Mouse (Mus musculus): ENCODE measurements around the gene Armc8. TPM values are rescaled to one million over a fixed set of nuclear protein-coding genes. Genes with fewer than 3 reads are reported as not detected.

Gene Armc8
- total RNA-seq, 2 experiments from 2014 or later, result 25.3 to 25.9 TPM

DNA sequence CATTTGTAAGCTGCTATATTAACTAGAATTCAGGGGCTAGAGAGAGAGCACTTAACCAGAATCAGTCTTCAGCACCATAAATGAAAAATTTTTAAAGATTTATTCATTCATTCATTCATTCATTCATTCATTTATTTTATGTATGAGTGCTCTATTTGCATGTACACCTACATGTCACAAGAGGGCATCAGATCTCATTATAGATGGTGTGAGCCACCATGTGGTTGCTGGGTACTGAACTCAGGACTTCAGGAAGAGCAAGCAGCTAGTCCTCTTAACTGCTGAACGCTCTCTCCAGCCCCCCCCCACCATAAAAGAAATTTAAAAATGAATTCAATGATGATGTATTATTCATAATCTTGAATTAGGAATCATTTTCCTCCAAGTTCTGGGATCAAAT is 22.4 kb downstream of the Armc8 start:
- intact Hi-C loops (cut with DNase I; ENCODE audit: low total_unique reads), result no loop called here
- DNase-seq, result no peak

- no peak for DNase-seq
- intact Hi-C loops (cut with DNase I; ENCODE audit: low total_unique reads), result no loop called here
Observed at GRCm38 (mm10) chr9:99531865-99532264, 36.8 kb downstream of the Armc8 start.

DNA sequence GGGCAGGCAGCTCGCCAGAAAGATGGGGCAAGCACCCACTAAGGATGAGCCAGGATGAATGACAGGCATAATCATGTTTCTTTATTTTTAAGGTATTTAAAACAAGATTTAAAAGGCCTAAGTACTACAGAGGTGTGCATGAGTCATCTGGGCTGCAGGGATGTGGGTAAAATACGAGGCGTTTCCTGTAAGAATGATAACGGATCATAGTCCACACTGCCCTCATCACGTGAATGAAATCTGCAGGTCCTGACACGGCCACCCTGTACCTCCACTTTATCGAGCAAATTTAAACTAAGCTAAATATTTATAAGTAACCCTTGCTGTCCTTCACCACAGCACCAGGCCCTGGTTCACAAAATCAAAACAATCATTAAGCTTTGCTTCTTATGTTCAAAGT is 62.8 kb downstream of the Armc8 start:
- intact Hi-C loops (cut with DNase I; ENCODE audit: low total_unique reads), result no loop called here
- DNase-seq, result no peak

DNA sequence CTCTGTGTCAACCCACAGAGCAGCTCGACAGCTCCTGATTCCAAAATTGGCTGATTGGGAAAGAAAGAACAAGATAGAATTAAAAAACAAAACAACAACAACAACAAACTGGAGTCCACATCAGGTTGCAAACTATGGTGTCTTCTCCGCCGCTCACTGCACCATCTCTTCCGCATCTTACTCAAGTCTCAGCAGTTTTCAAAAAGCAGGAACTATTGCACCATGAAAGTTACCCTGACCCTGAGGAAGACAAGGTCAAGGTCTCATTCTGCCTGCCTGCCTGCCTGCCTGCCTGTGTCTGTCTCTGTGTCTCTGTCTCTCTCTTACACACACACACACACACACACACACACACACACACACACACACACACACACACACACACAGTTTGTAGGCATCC is 69.4 kb downstream of the Armc8 start:
- intact Hi-C loops (cut with DNase I; ENCODE audit: low total_unique reads), result no loop called here
- DNase-seq, result no peak

- intact Hi-C loops (cut with DNase I; ENCODE audit: low total_unique reads), result no loop called here
- no peak for DNase-seq
Observed at GRCm38 (mm10) chr9:99492634-99493200, 76.0 kb downstream of the Armc8 start.

DNA sequence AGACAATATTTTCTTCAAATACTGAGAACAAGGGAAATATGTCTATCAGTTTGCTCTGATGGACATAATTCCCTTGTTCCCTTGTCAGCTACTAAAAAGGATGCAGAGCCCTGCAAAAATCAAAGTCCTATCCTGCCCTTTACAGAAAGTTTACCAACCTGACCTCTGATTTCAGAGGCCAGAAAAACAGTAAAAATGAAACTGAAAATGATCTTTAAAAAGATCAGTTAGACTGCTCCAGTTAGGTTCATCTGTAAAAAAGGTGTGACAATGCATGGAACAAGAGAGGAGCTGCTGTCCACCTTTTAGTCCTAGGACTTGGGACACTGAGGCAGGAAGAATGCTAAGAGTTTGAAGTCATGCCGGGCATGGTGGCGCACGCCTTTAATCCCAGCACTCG is 77.6 kb downstream of the Armc8 start:
- no peak for DNase-seq
- intact Hi-C loops (cut with DNase I; ENCODE audit: low total_unique reads), result no loop called here

DNA sequence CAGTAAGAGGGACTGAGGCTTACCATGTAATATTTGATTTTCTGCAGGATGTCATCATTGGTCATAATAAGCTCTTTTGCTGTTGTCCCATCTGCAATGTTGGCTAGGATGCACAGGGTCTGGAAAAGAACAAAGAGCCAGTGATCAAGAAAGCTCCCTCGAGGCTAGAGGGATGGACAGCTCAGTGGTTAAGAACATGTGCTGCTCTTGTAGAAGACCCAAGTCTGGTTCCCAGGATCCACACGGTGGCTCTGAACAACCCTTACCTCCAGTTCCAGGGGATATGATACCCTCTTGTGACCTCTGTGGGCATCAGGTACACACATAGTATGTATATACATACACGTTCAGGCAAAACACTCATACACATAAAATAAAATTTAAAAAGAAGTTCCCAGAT is 80.9 kb downstream of the Armc8 start:
- intact Hi-C loops (cut with DNase I; ENCODE audit: low total_unique reads), result no loop called here
- no peak for DNase-seq

DNA sequence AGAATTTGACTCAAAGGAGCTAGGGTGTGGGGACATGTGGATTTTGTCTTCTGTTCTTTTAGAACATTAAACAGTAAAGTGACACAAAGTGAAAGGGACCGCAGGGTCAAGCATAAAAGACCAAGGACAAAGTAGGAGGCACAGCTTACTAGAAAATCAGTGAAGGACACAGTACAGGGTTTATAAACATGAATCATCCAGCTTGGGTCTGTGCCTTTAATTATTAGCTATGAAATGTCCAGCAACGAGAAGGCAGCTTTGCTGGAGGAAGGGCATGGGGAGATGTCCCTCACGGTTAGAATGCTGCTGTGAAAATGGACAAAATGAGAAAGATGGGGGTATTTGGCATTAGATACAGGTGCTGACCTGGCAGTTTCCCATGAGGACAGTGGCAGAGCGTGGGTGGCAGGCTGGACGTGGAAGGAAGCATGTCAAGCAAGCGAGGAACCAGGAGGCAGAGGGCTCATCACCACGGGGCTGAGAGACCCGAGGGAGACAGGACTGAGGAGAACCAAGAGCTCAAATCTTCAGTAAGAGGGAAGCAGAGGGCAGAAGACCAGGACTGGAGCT is 81.5 kb downstream of the Armc8 start:
- intact Hi-C loops (cut with DNase I; ENCODE audit: low total_unique reads), result no loop called here
- DNase-seq, result no peak

GRCm38 (mm10) chr9:99485144-99485543 is 83.6 kb downstream of the Armc8 start:
- intact Hi-C loops (cut with DNase I; ENCODE audit: low total_unique reads), result no loop called here
- no peak for DNase-seq

DNA sequence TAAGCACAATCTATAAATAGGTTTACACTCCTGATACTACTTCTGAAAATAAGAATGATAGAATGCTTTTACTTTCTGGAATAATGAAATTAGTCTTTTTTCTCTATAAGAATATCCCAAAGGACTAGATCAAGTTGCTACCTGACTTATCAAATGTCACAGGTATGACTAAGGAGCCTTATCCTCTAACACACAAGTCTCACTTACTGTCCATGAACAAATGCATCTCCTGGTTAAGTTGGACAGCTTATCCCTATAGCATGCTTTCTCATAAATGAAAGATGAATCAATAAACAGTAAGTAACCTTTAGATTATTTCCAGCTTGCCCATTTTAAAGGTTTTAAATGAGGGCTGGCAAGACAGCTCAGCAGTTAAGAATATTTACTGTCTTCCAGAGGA is 84.1 kb downstream of the Armc8 start:
- DNase-seq, result no peak
- intact Hi-C loops (cut with DNase I; ENCODE audit: low total_unique reads), result no loop called here

DNA sequence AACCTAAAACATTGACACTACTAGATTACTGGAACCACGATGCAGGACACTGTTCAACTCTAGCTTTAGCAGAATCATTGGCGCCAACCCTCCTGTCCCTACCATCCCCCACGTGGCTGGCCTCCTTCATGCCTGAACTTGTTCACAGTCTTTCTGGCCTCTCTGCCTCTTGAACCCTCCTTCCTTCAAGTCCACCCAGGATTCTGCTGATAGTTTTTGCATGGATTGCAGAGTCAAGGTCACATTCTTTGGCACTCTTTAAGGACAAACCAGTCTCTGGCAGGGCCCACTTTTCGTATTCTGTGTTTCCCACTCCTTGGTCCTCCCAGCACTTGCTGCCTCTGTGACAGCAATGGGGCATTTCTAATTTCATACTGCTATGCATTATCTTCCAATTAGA is 85.5 kb downstream of the Armc8 start:
- no peak for DNase-seq
- intact Hi-C loops (cut with DNase I; ENCODE audit: low total_unique reads), result no loop called here

GRCm38 (mm10) chr9:99480764-99481163 is 87.9 kb downstream of the Armc8 start:
- intact Hi-C loops (cut with DNase I; ENCODE audit: low total_unique reads), result no loop called here
- no peak for DNase-seq

- intact Hi-C loops (cut with DNase I; ENCODE audit: low total_unique reads), result no loop called here
- no peak for DNase-seq
Observed at GRCm38 (mm10) chr9:99479181-99479711, 89.5 kb downstream of the Armc8 start.

DNA sequence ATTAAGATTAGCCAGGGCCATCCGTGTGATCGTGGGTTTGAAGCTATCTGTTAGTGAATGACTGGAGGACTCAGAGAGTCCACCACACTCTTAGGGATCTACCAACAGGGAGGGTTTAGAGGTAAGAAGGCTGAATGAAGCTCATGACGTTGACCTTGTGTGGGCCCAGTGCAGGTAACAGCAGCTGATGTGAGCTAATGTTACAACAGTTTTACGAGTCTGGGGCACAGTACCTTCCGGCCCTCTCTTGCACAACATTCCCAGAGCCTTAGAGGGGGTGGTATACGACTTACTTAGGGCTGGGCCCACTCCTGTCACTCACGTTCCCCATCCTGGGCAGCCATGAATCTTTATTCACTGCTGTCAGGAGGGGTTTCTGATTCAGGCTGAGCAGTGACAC is 97.4 kb downstream of the Armc8 start:
- intact Hi-C loops (cut with DNase I; ENCODE audit: low total_unique reads), result no loop called here
- no peak for DNase-seq

GRCm38 (mm10) chr9:99470347-99471092 is 98.2 kb downstream of the Armc8 start:
- intact Hi-C loops (cut with DNase I; ENCODE audit: low total_unique reads), result no loop called here

GRCm38 (mm10) chr9:99469681-99470273 is 98.9 kb downstream of the Armc8 start:
- no peak for DNase-seq
- intact Hi-C loops (cut with DNase I; ENCODE audit: low total_unique reads), result loop anchor here (10.0 kb wide), 1 partner anchor 195 kb away; no protein-coding TSS in a partner anchor

More at GRCm38 (mm10) chr9:99470347-99471092, 98.2 kb downstream of the Armc8 start:
- no peak for DNase-seq

GRCm38 (mm10) chr9:99468572-99468971 is 100.1 kb downstream of the Armc8 start:
- intact Hi-C loops (cut with DNase I; ENCODE audit: low total_unique reads), result loop anchor here (10.0 kb wide), 1 partner anchor 196 kb away; no protein-coding TSS in a partner anchor
- no peak for DNase-seq

- intact Hi-C loops (cut with DNase I; ENCODE audit: low total_unique reads), result loop anchor here (10.0 kb wide), 1 partner anchor 200 kb away; no protein-coding TSS in a partner anchor
- DNase-seq, result no peak
Observed at GRCm38 (mm10) chr9:99464876-99465275, 103.8 kb downstream of the Armc8 start.

GRCm38 (mm10) chr9:99459730-99460129 is 109.0 kb downstream of the Armc8 start:
- intact Hi-C loops (cut with DNase I; ENCODE audit: low total_unique reads), result loop anchor here (5.0 to 10.0 kb wide), 2 partner anchors 123 to 205 kb away; no protein-coding TSS in a partner anchor
- DNase-seq, result no peak

- intact Hi-C loops (cut with DNase I; ENCODE audit: low total_unique reads), result loop anchor here (5.0 kb wide), 1 partner anchor 124 kb away; no protein-coding TSS in a partner anchor
Observed at GRCm38 (mm10) chr9:99458529-99459208, 110.0 kb downstream of the Armc8 start.

More at GRCm38 (mm10) chr9:99458529-99459208, 110.0 kb downstream of the Armc8 start:
- DNase-seq, result no peak

All from gastrocnemius, postnatal 14 days (tissue).